Mouse (Mus musculus) limb, embryonic 13.5 days (tissue): ENCODE data around the gene Pet100. TPM values are rescaled to one million over a fixed set of nuclear protein-coding genes. Genes with fewer than 3 reads are reported as not detected.
"Not testable (repeated sequence)": the region's sequence is repeated elsewhere in the genome, so short reads cannot be mapped to it uniquely, and the experiment has no call there.

ENCODE experiments used
- ATAC-seq: fragments of 200-750 bp; cut with Nextera tagmentation; 2 replicates; pipeline ENCODE4 v1.8.0; 2017; ENCODE audit warnings: low read depth, moderate number of reproducible peaks, moderate TSS enrichment; ENCODE audit not compliant: low FRiP score
- H3K27ac ChIP-seq: fragments of 300-500 bp; sonication (generic); 2 replicates; pipeline ENCODE4 v1.5.1; 2015; ENCODE audit warnings: inconsistent platforms, mild to moderate bottlenecking, moderate library complexity
- H3K27me3 ChIP-seq: fragments of 300-500 bp; sonication (generic); 2 replicates; pipeline ENCODE4 v1.6.1; 2015; ENCODE audit warnings: mild to moderate bottlenecking, inconsistent platforms
- H3K36me3 ChIP-seq: fragments of 300-500 bp; sonication (generic); 2 replicates; pipeline ENCODE4 v1.6.1; 2015; ENCODE audit warnings: inconsistent platforms, mild to moderate bottlenecking, moderate library complexity
- H3K4me1 ChIP-seq: fragments of 300-500 bp; sonication (generic); 2 replicates; pipeline ENCODE4 v1.6.1; 2015; ENCODE audit warnings: inconsistent platforms
- H3K4me2 ChIP-seq: fragments of 300-500 bp; sonication (generic); replicated peaks from 2 replicates; pipeline ENCODE4 v1.6.1; 2015; ENCODE audit warnings: inconsistent platforms, mild to moderate bottlenecking, moderate library complexity
- H3K4me3 ChIP-seq: fragments of 300-500 bp; sonication (generic); 2 replicates; pipeline ENCODE4 v1.5.1; 2015; ENCODE audit warnings: moderate library complexity, mild to moderate bottlenecking, inconsistent platforms
- H3K9ac ChIP-seq: fragments of 300-500 bp; sonication (generic); 2 replicates; pipeline ENCODE4 v1.6.1; 2015; ENCODE audit warnings: mild to moderate bottlenecking, inconsistent platforms
- H3K9me3 ChIP-seq: fragments of 300-500 bp; sonication (generic); 2 replicates; pipeline ENCODE4 v1.6.1; 2016; ENCODE audit warnings: inconsistent platforms
- WGBS: fragments of 180-500 bp; shearing (Covaris S2); methylation state at CpG from one replicate; pipeline ENCODE4 v1.1.7; 2015; 5-methylcytosine and 5-hydroxymethylcytosine counted together
- polyA plus RNA-seq: library from polyadenylated mRNA; unstranded; fragments of >200 nt; fragmentation: Nextera tagmentation; extraction: Ambion mirVana; gene quantifications from 2 replicates; pipeline ENCODE4 v1.2.1, GENCODE M21; 2015

Gene Pet100
- 97.7 and 99.1 TPM in 2 replicates for polyA plus RNA-seq

DNA sequence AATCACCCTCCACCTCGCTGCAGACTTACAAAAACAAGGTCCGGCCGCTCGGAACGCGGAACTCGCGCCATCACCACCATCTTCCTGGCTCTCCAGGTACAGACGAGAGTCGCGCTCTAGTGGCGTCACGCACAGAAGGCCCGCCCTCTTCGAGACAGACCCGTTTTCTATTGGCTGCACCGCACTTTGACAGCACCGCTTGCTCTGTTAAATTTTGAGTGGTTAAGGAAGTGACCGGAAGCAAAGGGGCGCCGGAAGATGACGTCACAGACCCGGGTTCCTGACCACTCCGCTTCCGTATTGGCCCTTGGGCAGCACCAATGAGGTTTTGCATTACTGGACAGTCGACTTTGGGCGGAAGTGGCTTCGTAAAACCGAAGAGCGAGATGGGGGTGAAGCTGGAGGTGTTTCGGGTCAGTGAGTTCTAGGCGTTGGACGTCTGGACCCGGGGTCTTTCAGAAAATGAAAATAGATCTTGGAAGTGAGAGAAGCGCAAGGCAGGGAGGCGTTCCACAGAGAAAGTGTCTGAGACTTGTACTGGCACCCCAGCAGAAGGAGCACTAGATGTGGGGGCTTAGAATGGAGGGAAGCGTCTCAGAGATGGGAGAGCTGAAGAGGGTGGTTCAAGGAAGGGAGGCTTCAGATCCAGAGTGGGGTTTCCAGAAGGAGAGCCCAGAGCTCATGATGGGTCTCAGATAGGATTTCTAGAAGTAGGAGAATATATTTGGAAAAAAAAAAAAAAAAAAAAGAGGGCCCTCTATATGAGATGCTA, at the start of gene Pet100, which contains the start of gene Xab2:
Gene Pet100 (plus strand): TSS at position 350 of the 772 bp plus-strand sequence.
Gene Xab2 (minus strand): TSS at position 118 of the 772 bp plus-strand sequence.
- peak within 1 kb of the TSS; percentile 92 for H3K4me3 ChIP-seq
- H3K27me3 ChIP-seq, result no peaks in the 10 kb centered on the region
- peaks cover 30% of the 10 kb centered on the region for H3K36me3 ChIP-seq
- H3K4me2 ChIP-seq, result peak within 1 kb of the TSS; percentile 82
- under 1% methylated on average over 37 of the region's 37 CpGs for WGBS
- no peak within 1 kb of the TSS for H3K27ac ChIP-seq
- ATAC-seq, result peak; percentile 99
- H3K9me3 ChIP-seq, result no peaks in the 10 kb centered on the region
- H3K9ac ChIP-seq, result peak within 1 kb of the TSS; percentile 80
- H3K4me1 ChIP-seq, result peaks cover 18% of the 10 kb centered on the region

- Histone ChIP-seq H3K36me3 (no peaks in the 10 kb centered on the region), H3K9me3 (no peaks in the 10 kb centered on the region), H3K27ac (no peak overlapping the region), H3K27me3 (no peaks in the 10 kb centered on the region), H3K4me2 (no peak overlapping the region), H3K9ac (no peak overlapping the region), H3K4me1 (peaks cover 6% of the 10 kb centered on the region), H3K4me3 (no peak overlapping the region)
- 91% methylated on average over 3 of the region's 3 CpGs for WGBS
- ATAC-seq, result no peak
These were observed 46.8 kb upstream of the Pet100 start for GRCm38 (mm10) chr8:3574546-3574945.

- Histone ChIP-seq H3K9ac (no peak overlapping the region), H3K27ac (no peak overlapping the region), H3K36me3 (no peaks in the 10 kb centered on the region), H3K4me2 (no peak overlapping the region), H3K9me3 (no peaks in the 10 kb centered on the region), H3K4me1 (peaks cover 11% of the 10 kb centered on the region), H3K27me3 (no peaks in the 10 kb centered on the region), H3K4me3 (no peak overlapping the region)
- ATAC-seq, result no peak
- WGBS, result 65% methylated on average over 15 of the region's 15 CpGs
These were observed 45.0 kb upstream of the Pet100 start for GRCm38 (mm10) chr8:3576211-3576960.

DNA sequence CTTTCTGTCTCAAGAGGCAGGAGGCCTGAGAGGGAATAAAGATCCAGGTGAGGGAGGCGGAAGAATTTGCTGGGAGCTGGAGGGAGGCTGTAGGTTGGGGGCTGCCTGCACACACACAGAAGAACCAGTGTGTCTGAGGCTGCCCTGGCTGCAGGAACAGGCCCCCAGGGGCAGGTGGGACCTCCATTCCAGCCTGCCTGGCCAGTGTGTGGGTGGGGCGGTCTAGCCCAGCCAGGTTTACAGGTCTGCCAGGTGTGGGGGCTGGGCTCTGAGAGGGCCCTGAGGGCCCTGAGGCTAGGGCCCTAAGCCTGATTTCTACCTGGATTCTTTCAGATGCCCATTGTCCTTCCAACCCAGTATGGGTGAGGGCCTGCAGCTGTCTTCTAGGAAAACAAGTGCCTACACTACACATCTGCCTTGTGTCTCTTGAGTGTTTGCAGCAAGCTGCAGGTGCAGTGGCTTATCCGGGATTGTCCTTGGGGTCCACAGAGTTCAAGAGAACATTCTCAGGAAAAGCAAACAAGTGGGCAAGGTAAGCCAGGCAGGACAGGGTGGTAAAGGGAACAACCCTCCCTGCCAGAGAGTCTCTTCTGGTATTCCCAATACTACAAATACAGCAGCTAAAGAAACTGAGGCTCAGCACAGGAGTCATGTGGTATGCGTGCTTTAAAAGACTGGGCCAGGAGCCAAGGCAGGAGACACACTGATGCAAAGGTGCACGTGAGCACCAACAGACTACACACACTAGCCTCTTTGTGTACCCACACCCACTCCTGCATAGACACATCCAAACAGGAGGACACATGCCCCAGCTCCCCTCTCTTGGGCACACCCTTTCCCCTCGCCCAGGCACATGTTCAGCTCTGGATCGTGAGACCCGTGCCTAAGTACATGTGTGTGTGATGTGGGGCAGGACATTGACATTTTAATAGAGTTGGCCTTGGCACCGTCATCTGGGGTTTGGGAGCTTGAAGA, 41.7 kb upstream of the Pet100 start:
- WGBS, result 61% methylated on average over 9 of the region's 9 CpGs
- H3K27ac ChIP-seq, result peak overlapping the region; percentile 34; the same call in 1 of the 2 replicates
- peak; percentile 30; the same call in 1 of the 2 replicates for ATAC-seq

GRCm38 (mm10) chr8:3581961-3582360, 39.4 kb upstream of the Pet100 start:
- not testable (repeated sequence) for H3K4me3 ChIP-seq, H3K36me3 ChIP-seq, ATAC-seq, H3K9me3 ChIP-seq, H3K4me2 ChIP-seq, H3K27me3 ChIP-seq, H3K9ac ChIP-seq, H3K27ac ChIP-seq, H3K4me1 ChIP-seq
- 96% methylated on average over 3 of the region's 3 CpGs for WGBS

More for the DNA sequence above, 41.7 kb upstream of the Pet100 start:
- H3K9ac ChIP-seq, result no peak overlapping the region
- 0 out of 2 replicates have a peak overlapping the region, but pooled peaks have one; percentile 2 for H3K4me2 ChIP-seq
- no peaks in the 10 kb centered on the region for H3K36me3 ChIP-seq
- no peak overlapping the region for H3K4me3 ChIP-seq
- H3K9me3 ChIP-seq, result no peaks in the 10 kb centered on the region
- peaks cover 11% of the 10 kb centered on the region for H3K4me1 ChIP-seq
- no peaks in the 10 kb centered on the region for H3K27me3 ChIP-seq

DNA sequence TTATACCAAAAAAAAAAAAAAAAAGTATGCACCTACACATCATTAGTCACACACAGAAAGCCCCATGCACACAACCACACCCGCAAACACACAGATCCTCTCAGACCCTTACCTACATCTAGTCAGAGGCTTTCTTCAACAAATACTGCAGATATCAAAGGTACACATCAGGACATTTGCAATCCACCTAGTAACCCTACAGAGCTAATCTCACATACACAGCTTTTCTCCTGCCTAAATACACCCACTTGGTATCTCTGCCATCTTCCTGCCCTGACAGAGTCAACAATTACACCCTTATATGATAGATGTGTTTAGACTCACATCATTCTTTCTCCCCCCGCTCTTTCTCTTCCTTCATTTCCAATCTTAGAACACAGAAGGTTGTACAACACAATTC, 34.9 kb upstream of the Pet100 start:
- no peak for ATAC-seq
- Histone ChIP-seq H3K9me3 (no peaks in the 10 kb centered on the region), H3K36me3 (no peaks in the 10 kb centered on the region), H3K9ac (no peak overlapping the region), H3K4me3 (no peak overlapping the region), H3K4me1 (peaks cover 4% of the 10 kb centered on the region), H3K4me2 (no peak overlapping the region), H3K27ac (no peak overlapping the region), H3K27me3 (peaks cover 7% of the 10 kb centered on the region; the same call in 1 of the 2 replicates)
- WGBS, result 98% methylated on average over 2 of the region's 2 CpGs

GRCm38 (mm10) chr8:3586993-3587390, 34.4 kb upstream of the Pet100 start, which contains the start of gene Camsap3:
Gene Camsap3 (plus strand): TSS chr8:3587293.
- Histone ChIP-seq H3K4me3 (peak within 1 kb of the TSS; percentile 70), H3K9ac (peak within 1 kb of the TSS; percentile 77), H3K27me3 (peaks cover 7% of the 10 kb centered on the region; the same call in 1 of the 2 replicates), H3K9me3 (no peaks in the 10 kb centered on the region), H3K4me2 (peak within 1 kb of the TSS; percentile 96), H3K27ac (peak within 1 kb of the TSS; percentile 64), H3K36me3 (no peaks in the 10 kb centered on the region), H3K4me1 (peaks cover 4% of the 10 kb centered on the region)
- ATAC-seq, result peak; percentile 11; the same call in 1 of the 2 replicates
- 6% methylated on average over 7 of the region's 7 CpGs for WGBS

- peak overlapping the region; percentile 64 for H3K27ac ChIP-seq
- ATAC-seq, result peak; percentile 82
- peak overlapping the region; percentile 70 for H3K4me3 ChIP-seq
- H3K9ac ChIP-seq, result peak overlapping the region; percentile 77
- H3K9me3 ChIP-seq, result no peaks in the 10 kb centered on the region
- H3K4me2 ChIP-seq, result peak overlapping the region; percentile 96
- H3K4me1 ChIP-seq, result peaks cover 4% of the 10 kb centered on the region
- WGBS, result under 1% methylated on average over 75 of the region's 77 CpGs
- H3K36me3 ChIP-seq, result no peaks in the 10 kb centered on the region
- peaks cover 7% of the 10 kb centered on the region; the same call in 1 of the 2 replicates for H3K27me3 ChIP-seq
These were observed 33.7 kb upstream of the Pet100 start for GRCm38 (mm10) chr8:3587391-3588257.

GRCm38 (mm10) chr8:3588258-3588633, 33.1 kb upstream of the Pet100 start:
- H3K4me2 ChIP-seq, result peak overlapping the region; percentile 96
- H3K36me3 ChIP-seq, result no peaks in the 10 kb centered on the region
- peak; percentile 26; the same call in 1 of the 2 replicates for ATAC-seq
- WGBS, result 4% methylated on average over 11 of the region's 11 CpGs
- H3K27ac ChIP-seq, result peak overlapping the region; percentile 64; the same call in 1 of the 2 replicates
- peak overlapping the region; percentile 77 for H3K9ac ChIP-seq
- peak overlapping the region; percentile 70 for H3K4me3 ChIP-seq
- peaks cover 4% of the 10 kb centered on the region for H3K4me1 ChIP-seq
- H3K9me3 ChIP-seq, result no peaks in the 10 kb centered on the region
- H3K27me3 ChIP-seq, result peaks cover 7% of the 10 kb centered on the region; the same call in 1 of the 2 replicates

DNA sequence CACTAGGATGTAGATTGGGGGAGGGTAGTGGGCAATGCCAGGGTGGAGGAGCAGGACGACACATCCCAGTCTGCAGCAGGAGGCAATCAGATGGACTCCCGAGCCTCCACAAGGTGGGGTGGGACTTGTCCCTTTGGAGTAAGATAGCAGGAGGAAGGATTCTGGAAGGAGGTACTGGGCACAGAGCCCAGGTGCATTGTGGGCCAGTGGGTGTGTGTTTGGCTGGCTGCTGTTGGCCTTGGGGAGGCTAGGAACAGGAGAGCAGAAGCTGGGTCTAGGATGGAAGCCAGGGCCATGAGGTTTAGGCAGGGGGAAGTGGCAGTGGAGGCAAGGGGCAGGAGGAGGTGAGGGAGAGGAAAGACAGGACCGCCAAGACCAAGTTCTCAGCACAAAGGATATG, 27.9 kb upstream of the Pet100 start:
- Histone ChIP-seq H3K27me3 (no peaks in the 10 kb centered on the region), H3K9me3 (no peaks in the 10 kb centered on the region), H3K4me2 (no peak overlapping the region), H3K4me3 (no peak overlapping the region), H3K4me1 (peaks cover under 1% of the 10 kb centered on the region; the same call in 1 of the 2 replicates), H3K27ac (no peak overlapping the region), H3K36me3 (peaks cover 5% of the 10 kb centered on the region; the same call in 1 of the 2 replicates), H3K9ac (no peak overlapping the region)
- 65% methylated on average over 3 of the region's 3 CpGs for WGBS
- no peak for ATAC-seq
